Mouse (Mus musculus): Measurements from ENCODE around the gene Nucb2.

Nucb2 gene

GRCm38 (mm10) chr7:116503879-116504817 lies at the start of gene Nucb2:
TSS of gene Nucb2 (plus strand) at chr7:116504369.
- DNase-seq = peak; percentile 99

DNA sequence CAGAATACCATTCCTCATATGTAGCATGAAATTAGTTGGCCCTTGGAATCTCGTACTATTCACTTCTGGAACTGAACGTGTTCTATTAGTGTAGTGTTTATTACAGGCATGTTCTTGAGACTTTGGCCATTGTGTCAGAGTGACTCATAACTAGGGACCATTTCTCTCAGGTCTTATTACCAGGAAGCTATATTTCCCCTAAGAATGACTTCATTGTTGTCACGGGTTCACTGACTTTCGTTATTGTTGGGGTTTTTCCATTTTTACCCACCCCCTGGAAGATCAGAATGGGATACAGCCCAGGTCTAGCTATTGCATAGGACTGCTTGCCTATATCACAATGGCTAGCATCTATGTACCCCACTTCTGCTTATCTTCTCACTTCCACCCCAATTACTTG lies 47.2 kb upstream of the Nucb2 start:
- no peak for DNase-seq

GRCm38 (mm10) chr7:116457391-116457790 lies 46.8 kb upstream of the Nucb2 start:
- DNase-seq = no peak

DNA sequence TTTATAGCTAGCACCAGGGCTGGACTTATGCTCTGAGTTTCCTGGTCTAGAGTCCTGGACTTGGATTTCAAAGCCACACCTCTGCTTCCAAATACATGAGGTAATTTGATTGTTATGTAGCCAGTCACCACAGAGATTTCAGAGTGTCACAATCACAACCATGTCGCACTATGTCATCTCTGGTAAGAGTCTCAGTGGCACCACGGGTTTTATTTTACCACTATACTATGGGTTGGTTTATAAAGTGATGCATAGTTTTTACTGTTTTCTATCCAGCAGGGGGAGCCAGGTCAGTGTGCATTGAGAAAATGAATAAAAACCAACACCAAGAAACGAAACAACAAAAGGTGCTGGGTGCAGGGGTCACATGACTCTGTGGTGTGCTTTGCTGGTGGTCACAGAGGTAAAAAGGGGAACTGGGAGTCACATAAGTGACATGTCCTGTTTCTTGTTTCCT lies 45.2 kb upstream of the Nucb2 start:
- DNase-seq = no peak

DNA sequence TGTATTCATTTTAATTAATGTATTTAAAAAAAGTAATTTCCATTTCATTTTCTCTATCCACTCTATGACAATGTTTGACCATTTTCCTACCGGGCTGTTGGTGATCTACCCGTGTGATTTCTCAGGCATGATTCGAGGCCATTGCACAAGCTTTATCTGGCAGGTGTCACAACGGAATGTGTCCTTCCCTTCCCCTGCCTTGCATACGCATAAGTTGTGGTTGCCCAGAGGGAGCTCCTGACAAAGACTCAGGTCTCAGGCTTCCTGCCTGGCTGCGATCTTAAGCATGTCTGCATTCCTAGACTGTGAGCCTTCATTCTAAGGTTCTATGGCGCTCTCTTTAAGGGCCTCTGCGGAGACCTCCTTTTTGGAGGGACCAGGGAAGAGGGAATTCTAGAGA lies 42.1 kb upstream of the Nucb2 start:
- DNase-seq = no peak

DNA sequence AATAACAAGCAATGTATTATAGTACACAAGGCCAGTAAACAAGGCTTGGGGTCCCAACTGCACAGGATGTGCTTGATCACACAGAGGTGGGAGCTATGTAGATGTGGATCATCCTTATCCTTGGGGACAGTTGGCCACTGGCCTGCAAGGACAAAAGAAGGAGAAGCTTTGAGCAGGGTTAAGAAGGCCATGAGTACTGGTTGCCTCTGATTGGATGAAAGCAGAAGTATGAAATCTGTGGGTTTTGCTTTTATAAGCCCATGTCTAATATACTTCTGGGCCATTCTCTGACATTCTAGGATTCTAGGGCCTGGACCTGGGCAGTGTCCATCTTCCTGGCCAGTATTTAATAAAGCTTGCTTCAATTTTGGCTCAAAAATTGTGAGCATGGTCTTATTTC lies 28.3 kb upstream of the Nucb2 start:
- no peak for DNase-seq

DNA sequence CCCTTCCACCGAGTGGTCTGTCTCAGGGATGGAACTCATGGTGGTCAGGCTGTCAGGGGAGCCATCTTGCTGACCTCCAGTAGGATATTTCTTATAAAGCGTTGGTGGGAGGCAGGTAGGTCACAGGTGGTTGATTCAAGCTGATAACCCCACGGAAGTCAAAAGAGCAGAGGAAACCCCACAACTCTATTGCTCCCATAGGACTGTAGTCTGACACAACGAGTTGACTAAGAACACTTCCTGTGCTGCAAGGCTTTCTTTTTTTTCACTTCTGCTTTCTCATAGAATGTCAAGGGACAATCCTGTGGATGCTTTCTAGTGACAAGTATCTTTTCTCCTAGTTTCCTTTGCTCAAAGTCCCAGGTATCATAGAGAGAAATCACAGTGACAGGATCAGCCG lies 27.9 kb upstream of the Nucb2 start:
- DNase-seq = no peak

GRCm38 (mm10) chr7:116483106-116483505 lies 21.1 kb upstream of the Nucb2 start:
- no peak for DNase-seq

GRCm38 (mm10) chr7:116483782-116484181 lies 20.4 kb upstream of the Nucb2 start:
- DNase-seq = no peak

- no peak for DNase-seq
These were observed 20.0 kb upstream of the Nucb2 start for GRCm38 (mm10) chr7:116484213-116484612.

- no peak for DNase-seq
These were observed 19.0 kb upstream of the Nucb2 start for GRCm38 (mm10) chr7:116485062-116485601.

GRCm38 (mm10) chr7:116491113-116491512 lies 13.1 kb upstream of the Nucb2 start:
- DNase-seq = no peak

GRCm38 (mm10) chr7:116493267-116494003 lies 10.7 kb upstream of the Nucb2 start:
- no peak for DNase-seq

DNA sequence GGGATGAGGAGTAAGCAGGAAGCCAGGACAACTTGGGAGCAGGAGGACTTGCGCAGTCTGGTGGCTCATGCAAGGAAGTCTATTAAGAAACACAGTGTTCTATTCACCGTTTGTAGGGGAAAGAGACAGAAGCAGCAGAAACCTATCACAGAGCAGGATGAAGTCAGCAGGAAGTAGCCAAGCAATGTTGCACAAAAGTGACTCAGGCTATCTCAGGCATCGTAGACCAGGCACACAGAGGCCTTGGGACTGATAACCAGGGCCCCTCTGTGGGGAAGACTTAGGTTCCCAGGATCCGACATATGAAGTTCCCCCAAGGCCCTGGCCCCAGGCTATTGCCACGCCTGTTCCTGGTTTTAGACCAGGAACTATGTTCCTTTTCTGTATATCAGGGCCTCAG lies 9.6 kb upstream of the Nucb2 start:
- no peak for DNase-seq

- no peak for DNase-seq
These were observed 7.4 kb upstream of the Nucb2 start for GRCm38 (mm10) chr7:116496760-116497159.

- DNase-seq = no peak
These were observed 625 bp downstream of the Nucb2 start for GRCm38 (mm10) chr7:116504818-116505170.

DNA sequence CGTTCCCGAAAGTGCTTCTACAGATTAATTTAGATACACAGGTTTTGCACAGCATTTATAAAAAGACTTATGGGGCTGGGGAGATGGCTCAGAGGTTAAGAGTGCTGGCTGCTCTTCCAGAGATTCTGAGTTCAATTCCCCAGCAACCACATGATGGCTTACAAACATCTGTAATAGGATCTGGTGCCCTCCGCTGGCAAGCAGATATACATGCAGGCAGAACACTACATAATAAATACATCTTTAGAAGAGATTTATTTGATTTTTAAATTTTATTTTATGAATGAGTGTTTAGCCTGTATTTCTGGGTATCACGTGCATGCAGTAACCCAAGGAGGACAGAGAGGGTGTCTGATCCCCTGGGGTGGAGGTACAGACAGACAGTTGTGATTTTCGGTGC lies 9.9 kb downstream of the Nucb2 start:
- no peak for DNase-seq

GRCm38 (mm10) chr7:116514546-116514945 lies 10.4 kb downstream of the Nucb2 start:
- no peak for DNase-seq

DNA sequence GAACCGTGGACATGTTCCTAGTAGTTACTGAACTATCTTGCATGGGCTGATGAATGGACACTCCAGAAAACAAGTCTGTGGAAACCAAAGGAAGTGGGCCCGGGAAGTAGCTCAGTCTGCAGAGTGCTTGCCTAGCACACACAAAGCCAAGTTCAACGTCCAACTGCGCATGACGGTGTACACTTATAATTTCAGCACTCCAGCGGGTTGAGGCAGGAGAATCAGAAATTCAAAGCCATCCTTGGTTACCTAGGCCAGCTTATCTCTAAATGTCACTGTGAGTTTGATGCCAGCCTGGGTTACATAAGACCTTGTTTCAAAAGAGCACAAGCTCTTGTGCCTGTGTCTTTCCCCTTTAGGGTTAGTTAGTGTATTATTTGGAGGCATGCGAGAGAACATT lies 10.9 kb downstream of the Nucb2 start:
- no peak for DNase-seq

DNA sequence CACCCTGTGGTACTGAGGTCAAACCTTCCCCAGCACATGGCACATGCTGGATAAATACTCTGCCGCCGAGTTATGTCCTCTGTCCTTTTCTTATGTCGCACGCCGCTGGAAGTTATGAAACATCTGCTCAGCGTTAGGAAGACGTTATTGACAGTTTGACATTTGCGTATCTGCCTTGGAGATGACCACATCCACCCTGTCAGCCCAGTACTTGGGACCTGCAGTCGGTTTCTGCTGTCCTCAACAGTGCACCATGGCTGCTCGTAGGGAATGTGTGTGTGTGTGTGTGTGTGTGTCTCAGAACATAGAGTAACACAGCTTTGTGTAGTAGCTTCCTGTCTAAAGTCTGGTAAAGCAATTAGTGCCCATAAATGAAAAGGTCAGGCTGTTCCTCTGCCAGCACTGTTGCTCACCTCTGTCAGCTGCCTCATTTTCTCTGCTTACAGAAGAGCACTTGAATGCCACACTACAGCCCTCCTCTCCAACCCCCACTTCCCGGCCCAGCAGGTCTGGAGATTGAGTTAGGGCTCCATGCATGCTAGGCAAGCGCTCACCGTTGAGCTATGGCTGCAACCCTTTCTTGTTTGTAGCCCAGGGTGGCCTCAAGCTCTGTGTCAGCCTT lies 11.5 kb downstream of the Nucb2 start:
- DNase-seq = no peak

- no peak for DNase-seq
These were observed 13.1 kb downstream of the Nucb2 start for GRCm38 (mm10) chr7:116517240-116517639.

DNA sequence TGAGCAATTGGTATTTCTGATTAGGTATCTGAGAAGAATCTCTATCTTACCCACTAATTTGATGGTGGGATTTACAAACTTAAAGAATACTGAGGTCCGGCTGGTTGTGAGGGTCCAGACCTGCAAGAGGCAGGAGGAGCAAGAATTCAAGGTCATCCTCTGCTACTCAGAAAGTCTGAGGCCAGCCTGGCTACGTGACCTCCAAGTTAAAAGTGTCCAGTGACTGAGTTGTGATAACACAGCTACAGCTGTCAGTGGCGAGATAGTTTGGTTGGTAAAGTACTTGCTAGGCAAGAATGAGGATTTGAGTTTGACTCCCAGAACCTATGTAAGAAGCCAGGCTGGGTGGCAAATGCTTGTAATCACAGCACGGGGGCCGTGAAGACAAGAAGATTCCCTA lies 14.0 kb downstream of the Nucb2 start:
- DNase-seq = no peak

DNA sequence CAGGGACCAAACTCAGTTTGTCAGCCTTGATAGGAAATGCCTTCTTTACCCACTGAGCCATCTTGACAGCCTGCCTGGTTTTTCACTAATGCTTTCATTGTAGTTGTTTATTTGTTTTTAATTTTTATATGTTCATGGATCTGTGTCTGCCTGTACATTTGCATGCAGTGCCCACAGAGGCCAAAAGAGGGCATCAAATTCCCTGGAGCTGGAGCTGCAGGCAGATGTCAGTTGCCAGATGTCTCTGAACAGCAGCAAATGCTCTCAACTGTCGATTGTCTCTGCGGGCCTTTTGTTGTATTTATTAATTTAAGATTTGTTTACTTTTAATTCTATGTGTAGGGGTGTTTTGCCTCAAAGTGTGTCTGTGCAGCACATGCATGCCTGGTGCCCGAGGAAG lies 15.6 kb downstream of the Nucb2 start:
- no peak for DNase-seq
